Mouse (Mus musculus) megakaryocyte, embryonic 14.5 days (primary cell): ENCODE measurements around the gene Cdiptos.

Source experiments
- FLI1 ChIP-seq: IDR thresholded peaks from 2 replicates; pipeline ENCODE4 v1.6.1; 2012; ENCODE audit warnings: low read length, inconsistent platforms, mixed read lengths
- GATA1 ChIP-seq: IDR thresholded peaks from 3 replicates; pipeline ENCODE4 v1.6.1; 2012; ENCODE audit warnings: mixed read lengths, low read length, inconsistent platforms, borderline replicate concordance

- TF ChIP-seq FLI1 (no peak), GATA1 (no peak)
Observed at GRCm38 (mm10) chr7:126967361-126967760, 8.5 kb downstream of the Cdiptos start.
